Mouse (Mus musculus): Measurements from ENCODE around the gene Mecp2.

The Mecp2 gene

DNA sequence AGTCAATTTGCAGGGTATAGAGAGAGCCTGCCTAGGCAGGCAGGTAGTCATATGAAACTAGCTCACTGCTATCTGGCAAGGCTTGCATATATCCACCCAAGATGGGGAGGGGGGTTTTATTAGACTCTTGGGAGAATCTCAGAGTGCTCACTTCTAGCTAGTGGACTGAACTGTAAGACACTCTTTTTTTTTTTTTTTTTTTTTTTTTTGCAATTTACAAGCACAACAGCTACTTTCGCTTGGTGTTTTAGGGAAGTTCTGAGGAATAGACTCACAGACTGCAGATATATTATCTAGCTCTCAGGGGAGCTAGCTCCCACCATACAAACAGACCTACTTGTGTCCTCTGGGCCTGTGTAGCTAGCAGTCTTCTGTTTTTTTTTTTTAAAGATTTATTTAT is 120.6 kb downstream of the Mecp2 start:
- DNase-seq (ENCODE audit: low read depth, low spot score): no peak

DNA sequence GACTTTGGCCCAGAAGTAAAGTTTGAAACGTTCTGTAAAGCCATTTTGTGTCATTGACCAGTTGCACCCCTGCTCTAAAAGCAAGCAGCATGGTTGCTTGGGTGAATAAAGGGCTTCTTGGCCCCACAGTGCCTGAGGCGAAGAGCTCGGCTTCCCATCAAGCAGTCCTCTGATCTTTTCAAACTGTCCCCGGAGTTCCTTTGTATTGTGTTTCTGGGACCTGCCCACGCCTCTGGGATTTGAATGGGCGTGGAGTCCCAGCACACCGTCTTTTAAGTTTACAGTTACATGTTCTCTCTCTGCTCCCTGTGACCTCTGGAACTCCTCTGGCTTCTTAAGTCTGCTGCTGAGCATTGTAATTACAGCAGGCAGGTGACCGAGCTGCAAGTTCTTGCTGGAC is 127.1 kb downstream of the Mecp2 start:
- no peak for DNase-seq (ENCODE audit: low read depth, low spot score)

DNA sequence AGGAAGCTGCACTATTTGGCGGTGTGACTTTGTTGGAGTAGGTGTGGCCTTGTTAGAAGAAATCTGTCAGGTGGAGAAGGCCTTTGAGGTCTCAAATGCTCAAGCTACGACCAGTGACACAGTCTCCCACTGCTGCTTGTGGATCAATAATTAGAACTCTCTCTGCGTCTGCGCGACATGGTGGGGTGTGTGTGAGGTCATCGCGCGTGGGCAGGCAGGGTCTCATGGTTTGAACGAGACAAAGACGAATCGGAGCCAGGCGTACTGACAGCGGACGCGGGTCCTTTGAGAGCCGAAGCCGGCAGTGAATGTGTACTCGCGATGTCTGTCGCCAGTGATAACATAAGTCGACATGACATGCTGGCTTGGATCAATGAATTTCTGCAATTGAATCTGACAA is 128.8 kb downstream of the Mecp2 start:
- no peak for DNase-seq (ENCODE audit: low read depth, low spot score)

DNA sequence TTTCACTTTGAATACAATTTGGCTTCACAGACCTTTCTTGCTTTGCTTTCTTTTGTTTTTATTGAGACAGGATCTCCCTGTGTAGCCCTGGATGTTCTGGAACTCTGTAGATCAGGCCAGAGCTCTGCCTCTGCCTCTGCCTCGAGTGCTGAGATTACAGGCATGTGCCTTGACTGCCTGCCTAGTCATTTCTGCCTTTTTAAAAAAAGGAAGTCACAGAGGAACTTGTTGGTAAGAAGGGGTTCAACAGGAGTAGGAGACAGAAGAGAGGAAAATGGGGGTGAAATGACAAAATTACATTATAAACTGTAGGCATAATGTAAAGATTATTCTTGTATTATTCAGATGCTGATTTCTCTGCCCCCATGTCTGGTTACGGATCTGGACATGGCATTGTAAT is 131.5 kb downstream of the Mecp2 start:
- DNase-seq (ENCODE audit: low read depth, low spot score): no peak

DNA sequence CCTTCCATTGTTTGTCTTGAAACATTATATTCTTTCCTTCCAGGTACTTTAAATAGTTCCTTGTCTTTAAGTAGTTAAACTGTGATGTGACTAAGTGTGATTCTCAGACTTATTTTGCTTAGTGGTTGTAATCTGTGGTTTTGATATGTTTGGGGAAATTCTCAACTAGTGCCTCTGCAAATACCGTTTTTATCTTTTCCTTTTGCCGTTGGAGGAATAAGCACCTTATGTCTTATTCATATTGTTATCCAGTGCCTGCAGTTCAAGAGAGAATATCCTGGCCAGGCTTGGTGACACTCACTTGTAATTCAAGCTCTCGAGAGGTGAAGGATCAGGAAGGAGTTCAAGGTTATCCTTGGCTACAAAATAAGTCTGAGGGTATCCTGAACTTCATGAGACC is 134.1 kb downstream of the Mecp2 start:
- DNase-seq (ENCODE audit: low read depth, low spot score): no peak

DNA sequence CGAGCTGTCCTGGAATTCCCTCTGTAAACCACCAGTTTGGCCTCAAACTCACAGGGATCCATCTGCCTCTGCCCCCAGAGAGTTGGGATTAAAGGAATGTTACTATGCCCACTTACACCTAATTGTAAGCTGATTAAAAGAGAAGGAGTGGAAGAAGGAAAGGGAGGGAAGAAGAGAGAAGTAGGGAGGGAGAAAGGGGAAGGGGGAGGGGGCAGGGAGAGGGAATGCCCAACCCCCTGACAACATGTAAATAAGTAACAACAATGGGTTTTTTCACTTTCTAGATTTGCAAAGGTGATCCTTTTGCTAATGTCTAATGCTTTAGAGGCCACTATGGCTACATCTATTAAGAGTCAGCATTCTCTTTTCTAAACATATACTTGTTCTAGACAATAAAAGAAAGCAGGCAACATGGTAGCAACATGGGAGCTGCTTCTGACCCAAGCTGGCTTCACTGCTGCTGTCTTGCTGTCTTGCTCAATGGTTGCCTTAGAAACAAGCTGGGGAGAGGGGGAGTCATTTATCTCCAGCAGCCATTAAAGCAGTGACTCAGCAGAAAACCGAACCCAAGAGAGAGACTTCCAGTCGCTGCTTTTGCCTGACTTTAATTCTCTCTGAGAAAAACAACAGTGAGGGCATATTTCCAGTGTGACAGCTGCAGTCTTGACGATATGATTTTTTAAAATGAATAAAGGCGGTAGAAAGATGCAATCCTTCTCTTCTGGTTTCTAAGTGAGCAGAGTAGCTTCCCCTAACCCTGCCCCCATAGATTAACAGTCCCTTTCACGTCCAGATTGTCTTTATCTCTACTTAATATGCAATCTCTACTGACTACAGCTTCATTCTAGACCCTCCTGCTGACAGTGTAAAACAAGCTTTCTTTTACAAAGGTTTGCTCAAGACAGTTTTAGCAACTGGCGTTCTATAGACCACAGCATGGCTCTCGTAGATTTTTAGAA is 136.0 kb downstream of the Mecp2 start:
- no peak for DNase-seq (ENCODE audit: low read depth, low spot score)

DNA sequence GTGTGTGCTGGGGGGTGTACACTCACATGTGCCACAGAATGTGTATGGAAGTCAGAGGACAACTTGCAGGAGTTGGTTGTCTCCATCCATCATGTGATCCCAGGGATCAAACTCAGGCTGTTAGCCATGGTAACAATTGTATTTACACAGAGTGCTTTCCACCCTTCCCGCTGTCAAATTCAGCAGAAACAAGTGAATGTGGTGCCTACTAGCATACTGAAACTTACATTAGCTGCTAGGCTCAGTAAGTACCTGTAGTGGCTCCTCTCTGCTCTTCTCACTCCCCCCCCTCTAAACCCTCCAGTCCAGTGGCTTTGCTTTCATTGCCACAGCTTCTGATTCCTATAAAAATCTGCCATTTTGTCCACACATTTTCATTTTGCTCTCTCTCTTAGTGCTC is 157.4 kb downstream of the Mecp2 start:
- DNase-seq (ENCODE audit: low read depth, low spot score): no peak
